Mouse (Mus musculus) cerebellum, adult 9-10 months (tissue): Measurements from ENCODE around the gene Prlr.

Experiments
- DNase-seq: peaks from one replicate; pipeline ENCODE4 v3.0.0; 2022

Gene Prlr

GRCm38 (mm10) chr15:10177083-10177482 lies at the start of gene Prlr:
Gene Prlr, plus strand, starts transcription at chr15:10177238.
- no peak for DNase-seq

- DNase-seq = no peak
Observed at GRCm38 (mm10) chr15:10133781-10134180, 43.3 kb upstream of the Prlr start.

GRCm38 (mm10) chr15:10134889-10135288 lies 42.1 kb upstream of the Prlr start:
- no peak for DNase-seq

- DNase-seq = no peak
Observed at GRCm38 (mm10) chr15:10144520-10144919, 32.5 kb upstream of the Prlr start.

- no peak for DNase-seq
Observed at GRCm38 (mm10) chr15:10148196-10148595, 28.8 kb upstream of the Prlr start.

GRCm38 (mm10) chr15:10160663-10161062 lies 16.4 kb upstream of the Prlr start:
- DNase-seq = no peak

GRCm38 (mm10) chr15:10175078-10175477 lies 2.0 kb upstream of the Prlr start:
- DNase-seq = no peak

GRCm38 (mm10) chr15:10175656-10176055 lies 1.4 kb upstream of the Prlr start:
- DNase-seq = no peak

GRCm38 (mm10) chr15:10177519-10178130 lies 587 bp downstream of the Prlr start:
- DNase-seq = no peak

- DNase-seq = no peak
Observed at GRCm38 (mm10) chr15:10178131-10178566, 1.1 kb downstream of the Prlr start.

GRCm38 (mm10) chr15:10180694-10181093 lies 3.7 kb downstream of the Prlr start:
- DNase-seq = no peak

- no peak for DNase-seq
Observed at GRCm38 (mm10) chr15:10192101-10192630, 15.1 kb downstream of the Prlr start.

GRCm38 (mm10) chr15:10200991-10201390 lies 24.0 kb downstream of the Prlr start:
- DNase-seq = no peak

- DNase-seq = no peak
Observed at GRCm38 (mm10) chr15:10202504-10203302, 25.7 kb downstream of the Prlr start.

GRCm38 (mm10) chr15:10210261-10210770 lies 33.3 kb downstream of the Prlr start:
- no peak for DNase-seq

GRCm38 (mm10) chr15:10211992-10212391 lies 35.0 kb downstream of the Prlr start:
- DNase-seq = no peak

- no peak for DNase-seq
Observed at GRCm38 (mm10) chr15:10213213-10213612, 36.2 kb downstream of the Prlr start.

- DNase-seq = no peak
Observed at GRCm38 (mm10) chr15:10213710-10214109, 36.7 kb downstream of the Prlr start.

- no peak for DNase-seq
Observed at GRCm38 (mm10) chr15:10215719-10216118, 38.7 kb downstream of the Prlr start.

GRCm38 (mm10) chr15:10216189-10216588 lies 39.2 kb downstream of the Prlr start:
- DNase-seq = no peak

- DNase-seq = no peak
Observed at GRCm38 (mm10) chr15:10223614-10224155, 46.6 kb downstream of the Prlr start.

- DNase-seq = no peak
Observed at GRCm38 (mm10) chr15:10225701-10226100, 48.7 kb downstream of the Prlr start.

- DNase-seq = no peak
Observed at GRCm38 (mm10) chr15:10228636-10229035, 51.6 kb downstream of the Prlr start.

- no peak for DNase-seq
Observed at GRCm38 (mm10) chr15:10235977-10236376, 58.9 kb downstream of the Prlr start.
